Mouse (Mus musculus) MEL (cell line): ENCODE results near the gene Fbxl20. TPM values are rescaled to one million over a fixed set of nuclear protein-coding genes. Genes with fewer than 3 reads are reported as not detected.

ENCODE experiments used
- DNase-seq: peaks from one replicate; pipeline ENCODE4 v3.0.0; 2011; ENCODE audit warnings: low read depth, low spot score
- H3K27ac ChIP-seq: 2 replicates; pipeline ENCODE4 v1.5.1; 2012; ENCODE audit warnings: low read depth, mild to moderate bottlenecking, control low read depth, low read length, moderate library complexity; ENCODE audit not compliant: control insufficient read depth
- H3K27me3 ChIP-seq, 2 experiments: fragments of 150-350 bp in 1 of 2; sonication (generic) in 1 of 2; 2 replicates each; pipeline ENCODE4 v1.6.1; 2012; ENCODE audit warnings: low read length in 2 of 2, mild to moderate bottlenecking in 2 of 2, improper control_type of control experiment in 1 of 2, moderate library complexity in 1 of 2; ENCODE audit not compliant: insufficient read depth in 2 of 2, control insufficient read depth in 1 of 2
- H3K36me3 ChIP-seq, 2 experiments: 2 replicates each; pipeline ENCODE4 v1.6.1; 2012 to 2014; ENCODE audit warnings: low read length in 2 of 2, improper control_type of control experiment in 1 of 2, inconsistent platforms in 1 of 2, mild to moderate bottlenecking in 1 of 2; ENCODE audit not compliant: insufficient read depth in 2 of 2, control insufficient read depth in 1 of 2
- H3K4me1 ChIP-seq, 2 experiments: fragments of 150-350 bp in 1 of 2; sonication (generic) in 1 of 2; 2 replicates each; pipeline ENCODE4 v1.6.1; 2012; ENCODE audit warnings: low read length in 2 of 2, improper control_type of control experiment in 1 of 2, mild to moderate bottlenecking in 1 of 2; ENCODE audit not compliant: insufficient read depth in 2 of 2, control insufficient read depth in 1 of 2
- H3K4me3 ChIP-seq, 2 experiments: fragments of 150-350 bp in 1 of 2; sonication (generic) in 1 of 2; 2 replicates each; pipeline ENCODE4 v1.5.1; 2012; ENCODE audit warnings: low read depth in 2 of 2, low read length in 2 of 2, mild to moderate bottlenecking in 2 of 2, moderate library complexity in 2 of 2, control low read depth in 1 of 2, improper control_type of control experiment in 1 of 2; ENCODE audit not compliant: control insufficient read depth in 1 of 2, insufficient read depth in 1 of 2
- H3K79me2 ChIP-seq: 2 replicates; pipeline ENCODE4 v1.6.1; 2012; ENCODE audit warnings: mild to moderate bottlenecking, low read length, moderate library complexity; ENCODE audit not compliant: control insufficient read depth, poor library complexity, insufficient read depth
- H3K9ac ChIP-seq: 2 replicates; pipeline ENCODE4 v1.6.1; 2012; ENCODE audit warnings: low read depth, mild to moderate bottlenecking, control low read depth, low read length, moderate library complexity; ENCODE audit not compliant: control insufficient read depth, poor library complexity, severe bottlenecking
- H3K9me3 ChIP-seq: fragments of 150-350 bp; sonication (generic); replicated peaks from 2 replicates; pipeline ENCODE4 v1.6.1; 2012; ENCODE audit warnings: mild to moderate bottlenecking, low read length, improper control_type of control experiment, moderate library complexity; ENCODE audit not compliant: insufficient read depth
- BHLHE40 ChIP-seq: IDR thresholded peaks from 2 replicates; pipeline ENCODE4 v1.6.1; 2012; ENCODE audit warnings: low read depth, mild to moderate bottlenecking, inconsistent platforms, low read length, improper control_type of control experiment, borderline replicate concordance
- CTCF ChIP-seq, 3 experiments: IDR thresholded peaks in 2 of 3; conservative IDR thresholded peaks in 1 of 3; 2 replicates each; pipeline ENCODE4 v1.5.1; 2011 to 2012; ENCODE audit warnings: low read length in 3 of 3, low read depth in 2 of 3, mild to moderate bottlenecking in 2 of 3, improper control_type of control experiment in 1 of 3, inconsistent platforms in 1 of 3, mixed read lengths in 1 of 3, moderate library complexity in 1 of 3; ENCODE audit not compliant: control insufficient read depth in 1 of 3, insufficient read depth in 1 of 3, poor library complexity in 1 of 3, severe bottlenecking in 1 of 3
- E2F4 ChIP-seq: IDR thresholded peaks from 2 replicates; pipeline ENCODE4 v1.6.1; 2011; ENCODE audit warnings: low read depth, low read length, improper control_type of control experiment, borderline replicate concordance
- ELF1 ChIP-seq: IDR thresholded peaks from 2 replicates; pipeline ENCODE4 v1.6.1; 2014; ENCODE audit warnings: low read depth, mild to moderate bottlenecking, inconsistent platforms, low read length, improper control_type of control experiment, moderate library complexity
- EP300 ChIP-seq, 2 experiments: IDR thresholded peaks; 2 replicates each; pipeline ENCODE4 v1.6.1; 2011; ENCODE audit warnings: improper control_type of control experiment in 2 of 2, low read length in 2 of 2, low read depth in 1 of 2, mild to moderate bottlenecking in 1 of 2
- GABPA ChIP-seq: IDR thresholded peaks from 2 replicates; pipeline ENCODE4 v1.6.1; 2012; ENCODE audit warnings: low read depth, mild to moderate bottlenecking, inconsistent platforms, low read length, improper control_type of control experiment, moderate library complexity
- GATA1 ChIP-seq: IDR thresholded peaks from 2 replicates; pipeline ENCODE4 v1.6.1; 2011; ENCODE audit warnings: low read depth, low read length, improper control_type of control experiment
- KAT2A ChIP-seq: conservative IDR thresholded peaks from 2 replicates; pipeline ENCODE4 v1.6.1; 2012; ENCODE audit warnings: low read depth, low read length, improper control_type of control experiment, inconsistent platforms
- MAX ChIP-seq: IDR thresholded peaks from 2 replicates; pipeline ENCODE4 v1.6.1; 2011; ENCODE audit warnings: low read length, improper control_type of control experiment
- MAZ ChIP-seq: IDR thresholded peaks from 2 replicates; pipeline ENCODE4 v1.6.1; 2012; ENCODE audit warnings: low read depth, mild to moderate bottlenecking, inconsistent platforms, low read length, improper control_type of control experiment
- MYC ChIP-seq: IDR thresholded peaks from 2 replicates; pipeline ENCODE4 v1.6.1; 2011; ENCODE audit warnings: low read depth, mild to moderate bottlenecking, low read length, improper control_type of control experiment, moderate library complexity
- NRF1 ChIP-seq: IDR thresholded peaks from 2 replicates; pipeline ENCODE4 v1.6.1; 2014; ENCODE audit warnings: low read depth, mild to moderate bottlenecking, inconsistent platforms, low read length, improper control_type of control experiment, moderate library complexity; ENCODE audit not compliant: poor library complexity, insufficient read depth, severe bottlenecking
- POLR2A ChIP-seq, 2 experiments: IDR thresholded peaks; 2 replicates each; pipeline ENCODE4 v1.6.1; 2011 to 2012; ENCODE audit warnings: low read length in 2 of 2, mild to moderate bottlenecking in 2 of 2, control low read depth in 1 of 2, improper control_type of control experiment in 1 of 2, low read depth in 1 of 2, moderate library complexity in 1 of 2; ENCODE audit not compliant: control insufficient read depth in 1 of 2, insufficient read depth in 1 of 2, poor library complexity in 1 of 2
- POLR2AphosphoS5 ChIP-seq: IDR thresholded peaks from 2 replicates; pipeline ENCODE4 v1.6.1; 2012; ENCODE audit warnings: low read depth, borderline replicate concordance, mild to moderate bottlenecking, inconsistent platforms, low read length, moderate library complexity, mixed read lengths
- SIN3A ChIP-seq: IDR thresholded peaks from 2 replicates; pipeline ENCODE4 v1.6.1; 2012; ENCODE audit warnings: low read length, improper control_type of control experiment, inconsistent platforms
- TAL1 ChIP-seq: IDR thresholded peaks from 2 replicates; pipeline ENCODE4 v1.6.1; 2012; ENCODE audit warnings: mild to moderate bottlenecking, inconsistent platforms, low read length, moderate library complexity, mixed read lengths
- UBTF ChIP-seq: IDR thresholded peaks from 2 replicates; pipeline ENCODE4 v1.6.1; 2012; ENCODE audit warnings: low read depth, mild to moderate bottlenecking, inconsistent platforms, low read length, improper control_type of control experiment, moderate library complexity, borderline replicate concordance; ENCODE audit not compliant: insufficient read depth
- USF1 ChIP-seq: IDR thresholded peaks from 2 replicates; pipeline ENCODE4 v1.6.1; 2014; ENCODE audit warnings: low read depth, mild to moderate bottlenecking, inconsistent platforms, low read length, improper control_type of control experiment, moderate library complexity
- ZKSCAN1 ChIP-seq: IDR thresholded peaks from 2 replicates; pipeline ENCODE4 v1.6.1; 2012; ENCODE audit warnings: low read depth, mild to moderate bottlenecking, inconsistent platforms, low read length, improper control_type of control experiment, moderate library complexity
- ZNF384 ChIP-seq: IDR thresholded peaks from 2 replicates; pipeline ENCODE4 v1.6.1; 2012; ENCODE audit warnings: low read depth, mild to moderate bottlenecking, inconsistent platforms, low read length, improper control_type of control experiment
- polyA plus RNA-seq, 2 experiments: library from polyadenylated mRNA; stranded (reverse) in 1 of 2; unstranded in 1 of 2; fragments of >175 nt in 1 of 2; fragments of >200 nt in 1 of 2; gene quantifications; 2 replicates each; pipeline versions ENCODE4 v1.2.1 to v1.2.4; 2012; ENCODE audit warnings: low replicate concordance in 2 of 2, low read depth in 1 of 2; ENCODE audit not compliant: insufficient read length in 2 of 2, insufficient read depth in 1 of 2, missing spikeins in 1 of 2
- total RNA-seq: library from RNA; depleted of rRNA; stranded (reverse); fragments of 300-350 nt; gene quantifications from 2 replicates; pipeline ENCODE4 v1.2.3, GENCODE M21; 2012

Fbxl20 gene
- total and polyA plus RNA-seq, 3 experiments = 4.4 to 10.0 TPM; not detected in 1

GRCm38 (mm10) chr11:98050940-98051339 is 99.3 kb downstream of the Fbxl20 start:
- Histone ChIP-seq H3K4me1 (0 out of 4 replicates have a peak, but pooled peaks cover 0 to 4% of the 10 kb centered on the region in 2 experiments), H3K36me3 (no peaks in the 10 kb centered on the region)
- no peak for TF ChIP-seq MAX
- TF ChIP-seq TAL1 = no peak
- TF ChIP-seq E2F4 = no peak
- TF ChIP-seq KAT2A = no peak
- TF ChIP-seq GATA1 = no peak
- TF ChIP-seq BHLHE40 = no peak
- TF ChIP-seq POLR2AphosphoS5 = no peak
- TF ChIP-seq POLR2A (IDR thresholded peaks at IDR 0.05; ENCODE audit: control insufficient read depth in 1 of 2, insufficient read depth in 1 of 2, low read depth in 1 of 2, low read length in 2 of 2, poor library complexity in 1 of 2) = no peak
- no peak for TF ChIP-seq ZNF384
- TF ChIP-seq ZKSCAN1 = no peak
- TF ChIP-seq, all 39 proteins: peak for 0
- no peaks in the 10 kb centered on the region for H3K27me3 ChIP-seq
- H3K9ac ChIP-seq = no peak overlapping the region
- no peak overlapping the region for H3K27ac ChIP-seq
- no peak overlapping the region for H3K4me3 ChIP-seq
- H3K79me2 ChIP-seq = no peaks in the 10 kb centered on the region
- H3K9me3 ChIP-seq = no peaks in the 10 kb centered on the region
- DNase-seq = no peak

DNA sequence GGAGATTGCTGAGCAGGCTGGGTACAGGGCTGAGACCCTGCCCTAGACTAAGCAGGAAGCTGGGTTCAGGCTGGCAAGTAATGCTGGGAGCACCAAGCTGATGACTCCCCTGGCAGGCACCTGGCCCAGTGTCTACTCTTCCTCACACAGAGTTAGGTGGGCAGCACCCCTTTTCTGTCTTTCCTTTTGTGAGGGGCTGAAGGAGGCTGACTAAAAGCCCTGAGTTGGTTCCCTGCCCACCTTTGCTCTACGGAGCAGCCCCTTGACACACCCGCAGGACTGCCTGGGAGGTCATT is 99.7 kb downstream of the Fbxl20 start:
- no peak overlapping the region for H3K9ac ChIP-seq
- H3K36me3 ChIP-seq = no peaks in the 10 kb centered on the region
- no peak overlapping the region for H3K4me3 ChIP-seq
- no peaks in the 10 kb centered on the region for H3K27me3 ChIP-seq
- no peak for TF ChIP-seq EP300 (IDR thresholded peaks at IDR 0.05; ENCODE audit: low read depth in 1 of 2, low read length in 2 of 2)
- no peak for TF ChIP-seq NRF1
- TF ChIP-seq MAX = no peak
- no peak for TF ChIP-seq MYC
- TF ChIP-seq GABPA = no peak
- TF ChIP-seq SIN3A = no peak
- no peak for TF ChIP-seq ELF1
- no peak for TF ChIP-seq USF1
- no peak for TF ChIP-seq CTCF (IDR thresholded peaks at IDR 0.05 in 2 of 3, conservative IDR thresholded peaks at IDR 0.05 in 1 of 3; ENCODE audit: control insufficient read depth in 1 of 3, insufficient read depth in 1 of 3, low read depth in 2 of 3, low read length in 3 of 3, poor library complexity in 1 of 3, severe bottlenecking in 1 of 3)
- no peak for TF ChIP-seq UBTF
- no peak for TF ChIP-seq MAZ
- TF ChIP-seq, all 39 proteins: peak for 0
- H3K9me3 ChIP-seq = no peaks in the 10 kb centered on the region
- H3K79me2 ChIP-seq = no peaks in the 10 kb centered on the region
- 0 out of 4 replicates have a peak, but pooled peaks cover 0 to 4% of the 10 kb centered on the region in 2 experiments for H3K4me1 ChIP-seq
- DNase-seq = no peak
- H3K27ac ChIP-seq = no peak overlapping the region
